Mouse (Mus musculus): ENCODE data around the gene Pomt1. TPM values are rescaled to one million over a fixed set of nuclear protein-coding genes. Genes with fewer than 3 reads are reported as not detected.

Pomt1 gene
- polyA plus RNA-seq, 1 experiment from 2014 or later, result 23.7 TPM

DNA sequence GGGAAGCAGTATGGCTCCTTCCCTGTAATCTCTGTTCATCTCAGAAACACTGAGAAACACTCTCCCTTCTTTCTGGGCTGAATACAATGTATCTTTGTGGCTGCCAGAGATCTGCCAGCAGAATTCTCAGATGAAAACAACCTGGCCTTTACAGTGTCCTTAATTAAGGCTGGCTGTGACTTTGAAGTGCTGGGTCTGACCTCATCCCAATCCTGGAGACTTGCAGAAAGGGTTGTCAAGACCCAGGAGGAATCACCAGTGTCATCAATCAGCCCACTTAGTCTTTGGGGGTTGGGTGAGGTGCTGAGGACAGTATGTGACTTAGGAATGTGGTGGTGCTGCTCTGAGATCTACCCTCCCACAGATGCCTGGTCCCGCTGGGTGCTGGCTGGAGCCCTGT lies 17.0 kb downstream of the Pomt1 start:
- WGBS, result 88% methylated on average over 1 of the region's 1 CpGs
- Histone ChIP-seq H3K27ac (no peak overlapping the region), H3K27me3 (no peaks in the 10 kb centered on the region), H3K9ac (no peak overlapping the region), H3K36me3 (ENCODE audit: poor library complexity, severe bottlenecking) (peaks cover 96% of the 10 kb centered on the region), H3K4me3 (no peak overlapping the region), H3K4me2 (no peak overlapping the region), H3K4me1 (peaks cover under 1% of the 10 kb centered on the region; the same call in 1 of the 2 replicates), H3K9me3 (replicated peaks) (no peaks in the 10 kb centered on the region)
- ATAC-seq, result no peak

DNA sequence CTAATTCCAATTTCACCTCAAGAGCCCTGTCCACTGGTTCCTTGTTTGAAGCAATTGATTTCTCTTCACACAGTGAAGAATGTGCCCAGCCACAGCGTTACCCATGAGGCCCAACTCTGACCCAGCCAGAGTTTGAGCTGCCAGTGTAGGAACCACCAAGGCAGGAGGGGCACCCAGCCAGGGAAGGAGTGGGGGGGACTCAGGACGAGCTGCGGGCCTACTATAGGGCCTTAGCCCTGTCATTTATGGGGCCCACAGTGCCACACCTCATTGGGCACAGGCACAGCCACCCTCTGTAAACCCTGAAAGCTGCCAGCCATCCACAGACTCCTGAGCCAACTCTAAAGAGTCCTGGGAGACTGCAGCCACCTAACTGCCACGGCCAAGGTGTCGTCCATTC lies 18.2 kb downstream of the Pomt1 start:
- no peaks in the 10 kb centered on the region for H3K9me3 ChIP-seq (replicated peaks)
- peaks cover 12% of the 10 kb centered on the region for H3K4me1 ChIP-seq
- WGBS, result 90% methylated on average over 5 of the region's 5 CpGs
- ATAC-seq, result no peak
- H3K27ac ChIP-seq, result no peak overlapping the region
- H3K4me2 ChIP-seq, result no peak overlapping the region
- no peak overlapping the region for H3K9ac ChIP-seq
- no peak overlapping the region for H3K4me3 ChIP-seq
- peaks cover 85% of the 10 kb centered on the region for H3K36me3 ChIP-seq (ENCODE audit: poor library complexity, severe bottlenecking)
- H3K27me3 ChIP-seq, result no peaks in the 10 kb centered on the region

GRCm38 (mm10) chr2:32256273-32256672 lies 19.9 kb downstream of the Pomt1 start:
- H3K4me2 ChIP-seq, result no peak overlapping the region
- H3K27ac ChIP-seq, result no peak overlapping the region
- ATAC-seq, result no peak
- H3K4me3 ChIP-seq, result no peak overlapping the region
- H3K4me1 ChIP-seq, result peaks cover 17% of the 10 kb centered on the region
- H3K36me3 ChIP-seq (ENCODE audit: poor library complexity, severe bottlenecking), result peaks cover 68% of the 10 kb centered on the region
- no peaks in the 10 kb centered on the region for H3K9me3 ChIP-seq (replicated peaks)
- no peaks in the 10 kb centered on the region for H3K27me3 ChIP-seq
- no peak overlapping the region for H3K9ac ChIP-seq
- 93% methylated on average over 11 of the region's 11 CpGs for WGBS

- Histone ChIP-seq H3K36me3 (ENCODE audit: poor library complexity, severe bottlenecking) (peaks cover 40% of the 10 kb centered on the region), H3K4me1 (peaks cover 17% of the 10 kb centered on the region), H3K27ac (no peak overlapping the region), H3K9ac (peak overlapping the region; percentile 84), H3K27me3 (no peaks in the 10 kb centered on the region), H3K4me2 (peak overlapping the region; percentile 87), H3K4me3 (peak overlapping the region; percentile 86), H3K9me3 (replicated peaks) (no peaks in the 10 kb centered on the region)
- 56% methylated on average over 6 of the region's 6 CpGs for WGBS
- no peak for ATAC-seq
Observed at GRCm38 (mm10) chr2:32258887-32259533, 22.6 kb downstream of the Pomt1 start.

GRCm38 (mm10) chr2:32259657-32260417 lies 23.4 kb downstream of the Pomt1 start, which contains the start of gene Uck1:
TSS of gene Uck1 (minus strand) at chr2:32260159.
- peak; percentile 91 for ATAC-seq
- Histone ChIP-seq H3K4me2 (peak within 1 kb of the TSS; percentile 87), H3K4me3 (peak within 1 kb of the TSS; percentile 86), H3K9me3 (replicated peaks) (no peaks in the 10 kb centered on the region), H3K9ac (peak within 1 kb of the TSS; percentile 84), H3K27ac (peak within 1 kb of the TSS; percentile 32; the same call in 1 of the 2 replicates), H3K36me3 (ENCODE audit: poor library complexity, severe bottlenecking) (peaks cover 32% of the 10 kb centered on the region), H3K27me3 (no peaks in the 10 kb centered on the region), H3K4me1 (peaks cover 17% of the 10 kb centered on the region)
- 1% methylated on average over 57 of the region's 59 CpGs for WGBS

DNA sequence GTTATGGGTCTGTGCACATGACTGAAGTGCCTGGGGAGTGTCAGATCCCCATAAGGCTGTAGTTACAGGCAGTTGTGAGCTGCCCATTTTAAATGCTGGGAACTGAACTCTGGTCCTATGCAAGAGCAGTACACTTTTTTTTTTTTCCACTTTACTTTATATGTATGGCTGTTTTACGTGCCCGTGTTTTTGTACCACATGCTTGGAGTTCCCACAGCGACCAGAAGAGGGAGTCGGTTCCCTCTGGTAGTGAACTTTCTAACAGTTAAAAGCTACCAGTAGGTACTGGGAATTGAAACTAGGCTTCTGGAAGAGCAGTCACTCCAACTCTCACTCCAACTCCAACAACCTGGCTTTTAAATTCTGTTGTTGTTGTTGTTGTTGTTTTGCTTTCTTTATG lies 24.2 kb downstream of the Pomt1 start:
- H3K4me2 ChIP-seq, result peak overlapping the region; percentile 87
- 37% methylated on average over 4 of the region's 4 CpGs for WGBS
- H3K4me1 ChIP-seq, result peaks cover 17% of the 10 kb centered on the region
- no peaks in the 10 kb centered on the region for H3K27me3 ChIP-seq
- peaks cover 28% of the 10 kb centered on the region for H3K36me3 ChIP-seq (ENCODE audit: poor library complexity, severe bottlenecking)
- ATAC-seq, result no peak
- no peak overlapping the region for H3K27ac ChIP-seq
- no peak overlapping the region for H3K9ac ChIP-seq
- H3K9me3 ChIP-seq (replicated peaks), result no peaks in the 10 kb centered on the region
- H3K4me3 ChIP-seq, result peak overlapping the region; percentile 86; the same call in 1 of the 2 replicates

DNA sequence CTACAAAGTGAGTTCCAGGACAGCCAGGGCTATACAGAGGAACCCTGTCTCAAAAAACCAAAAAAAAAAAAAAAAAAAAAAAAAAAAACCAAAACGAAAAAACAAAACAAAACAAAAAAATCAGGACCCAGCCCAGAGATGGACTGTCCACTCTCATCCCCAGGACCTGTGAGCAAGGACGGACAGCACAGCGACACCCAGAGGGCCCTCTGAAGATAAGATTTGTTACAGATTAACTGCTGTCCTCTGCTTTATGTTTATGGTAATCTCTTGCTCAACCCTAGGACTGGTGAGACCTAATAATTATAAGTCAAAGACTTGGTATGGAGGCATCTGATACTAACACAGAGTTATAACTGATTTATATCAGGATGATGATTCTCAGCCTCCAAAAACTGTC lies 39.4 kb downstream of the Pomt1 start:
- Histone ChIP-seq H3K4me2 (no peak overlapping the region), H3K4me3 (no peak overlapping the region), H3K27ac (no peak overlapping the region), H3K36me3 (ENCODE audit: poor library complexity, severe bottlenecking) (peaks cover 43% of the 10 kb centered on the region), H3K27me3 (no peaks in the 10 kb centered on the region), H3K4me1 (no peaks in the 10 kb centered on the region), H3K9me3 (replicated peaks) (no peaks in the 10 kb centered on the region), H3K9ac (no peak overlapping the region)
- 77% methylated on average over 3 of the region's 3 CpGs for WGBS
- no peak for ATAC-seq

- Histone ChIP-seq H3K9ac (no peak overlapping the region), H3K4me1 (peaks cover 11% of the 10 kb centered on the region), H3K27ac (no peak overlapping the region), H3K4me3 (no peak overlapping the region), H3K4me2 (no peak overlapping the region), H3K36me3 (ENCODE audit: poor library complexity, severe bottlenecking) (peaks cover 78% of the 10 kb centered on the region), H3K9me3 (replicated peaks) (no peaks in the 10 kb centered on the region), H3K27me3 (no peaks in the 10 kb centered on the region)
- no peak for ATAC-seq
- WGBS, result 91% methylated on average over 2 of the region's 2 CpGs
Observed at GRCm38 (mm10) chr2:32282289-32282688, 45.9 kb downstream of the Pomt1 start.

DNA sequence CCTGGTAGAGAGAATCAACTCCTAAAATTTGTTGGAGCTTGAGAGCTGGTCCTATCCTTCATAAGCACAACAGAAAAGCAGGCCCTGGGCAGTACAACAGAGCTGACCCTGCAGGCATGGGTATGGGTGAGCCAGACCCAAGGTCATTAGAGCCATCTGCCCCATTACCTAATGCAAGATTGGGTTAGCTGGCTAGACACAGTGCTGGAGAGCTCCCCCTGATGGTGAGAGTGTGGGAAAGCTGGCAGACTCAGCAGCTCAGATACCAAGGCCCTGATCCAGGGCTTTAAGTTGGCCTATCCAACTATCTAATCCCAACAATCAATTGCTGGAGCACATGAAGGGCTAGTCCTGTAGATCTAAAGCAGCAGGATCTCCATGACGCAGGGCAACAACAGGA lies 46.3 kb downstream of the Pomt1 start:
- Histone ChIP-seq H3K9ac (no peak overlapping the region), H3K9me3 (replicated peaks) (no peaks in the 10 kb centered on the region), H3K27ac (no peak overlapping the region), H3K4me2 (no peak overlapping the region), H3K36me3 (ENCODE audit: poor library complexity, severe bottlenecking) (peaks cover 74% of the 10 kb centered on the region), H3K27me3 (no peaks in the 10 kb centered on the region), H3K4me3 (no peak overlapping the region), H3K4me1 (peaks cover 11% of the 10 kb centered on the region)
- WGBS, result 89% methylated on average over 1 of the region's 1 CpGs
- ATAC-seq, result no peak

DNA sequence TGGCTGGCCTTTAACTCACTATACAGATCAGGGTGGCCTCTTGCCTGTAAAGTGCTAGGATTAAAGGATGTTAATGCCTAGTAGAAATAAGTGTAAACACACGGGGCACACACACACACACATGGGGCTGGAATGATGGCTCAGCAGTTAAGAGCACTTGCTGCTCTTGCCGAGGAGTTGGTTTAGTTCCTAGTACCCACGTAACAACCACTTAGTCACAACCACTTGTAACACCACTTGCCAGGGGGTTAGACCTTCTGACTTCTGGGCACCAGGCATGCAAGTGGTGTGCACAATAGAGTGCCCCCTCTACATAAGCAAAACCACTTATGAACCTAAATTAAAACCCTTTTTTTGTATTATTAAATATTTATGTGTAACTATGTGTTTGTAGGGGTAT lies 47.6 kb downstream of the Pomt1 start:
- WGBS, result 99% methylated on average over 3 of the region's 3 CpGs
- H3K4me3 ChIP-seq, result no peak overlapping the region
- no peaks in the 10 kb centered on the region for H3K9me3 ChIP-seq (replicated peaks)
- no peak for ATAC-seq
- no peaks in the 10 kb centered on the region for H3K27me3 ChIP-seq
- H3K36me3 ChIP-seq (ENCODE audit: poor library complexity, severe bottlenecking), result peaks cover 61% of the 10 kb centered on the region
- H3K9ac ChIP-seq, result no peak overlapping the region
- H3K4me1 ChIP-seq, result peaks cover 16% of the 10 kb centered on the region
- H3K27ac ChIP-seq, result no peak overlapping the region
- H3K4me2 ChIP-seq, result no peak overlapping the region

DNA sequence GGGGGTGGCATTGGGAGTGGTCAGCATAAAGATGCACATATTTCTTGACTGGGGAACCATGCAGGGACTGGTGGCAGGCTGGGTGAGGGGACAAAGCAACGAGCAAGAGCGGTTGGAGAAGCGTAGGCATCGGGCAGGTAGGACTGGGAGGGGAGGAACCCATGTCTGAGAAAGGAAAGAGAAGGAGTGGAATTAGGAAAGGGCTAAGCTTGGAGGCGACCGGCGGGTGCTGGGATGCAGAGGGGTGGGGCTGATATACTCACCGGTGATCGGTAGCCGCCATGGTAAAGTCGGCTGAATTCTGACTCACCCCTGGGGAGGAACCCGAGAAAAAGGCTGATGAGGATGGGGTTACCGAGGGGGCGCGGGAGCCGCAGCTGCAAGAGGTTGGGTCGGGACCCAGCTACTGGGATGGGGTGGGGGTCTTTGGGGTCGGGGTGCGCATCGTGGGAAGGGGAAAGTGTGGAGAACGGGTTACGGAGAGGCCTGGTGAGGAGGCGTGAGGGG lies 51.0 kb downstream of the Pomt1 start, which contains the start of gene Golga2:
TSS of gene Golga2 (plus strand) at position 51 of the 507 bp plus-strand sequence.
- Histone ChIP-seq H3K4me2 (peak within 1 kb of the TSS; percentile 96), H3K36me3 (ENCODE audit: poor library complexity, severe bottlenecking) (peaks cover 36% of the 10 kb centered on the region), H3K27me3 (no peaks in the 10 kb centered on the region), H3K9me3 (replicated peaks) (no peaks in the 10 kb centered on the region), H3K27ac (peak within 1 kb of the TSS; percentile 68; the same call in 1 of the 2 replicates), H3K4me1 (peaks cover 22% of the 10 kb centered on the region), H3K4me3 (peak within 1 kb of the TSS; percentile 82), H3K9ac (peak within 1 kb of the TSS; percentile 87)
- 0% methylated on average over 23 of the region's 23 CpGs for WGBS
- no peak for ATAC-seq

- Histone ChIP-seq H3K4me2 (peak within 1 kb of the TSS; percentile 96), H3K27ac (peak within 1 kb of the TSS; percentile 68; the same call in 1 of the 2 replicates), H3K36me3 (ENCODE audit: poor library complexity, severe bottlenecking) (peaks cover 30% of the 10 kb centered on the region), H3K9me3 (replicated peaks) (no peaks in the 10 kb centered on the region), H3K27me3 (no peaks in the 10 kb centered on the region), H3K4me1 (peaks cover 22% of the 10 kb centered on the region), H3K4me3 (peak within 1 kb of the TSS; percentile 82), H3K9ac (peak within 1 kb of the TSS; percentile 87)
- WGBS, result under 1% methylated on average over 41 of the region's 41 CpGs
- peak; percentile 99 for ATAC-seq
Observed at GRCm38 (mm10) chr2:32287923-32288367, 51.6 kb downstream of the Pomt1 start, which contains the start of gene Swi5. TSS of gene Swi5 (minus strand) at chr2:32288075.
